Mouse (Mus musculus) CH12.LX (cell line): ENCODE measurements at regions not wholly inside any gene's neighbourhood (a gene's known extent, or its start where the extent isn't known, plus 50 kb on each side); places are given as distances from the start of the nearest gene placed in this dataset.

Experiments
- DNase-seq: peaks from one replicate; pipeline ENCODE4 v3.0.0-alpha.2; 2013; ENCODE audit errors: extremely low read depth
- H3K27ac ChIP-seq: 2 replicates; pipeline ENCODE4 v1.5.1; 2012; ENCODE audit warnings: low read depth, mild to moderate bottlenecking, control low read depth, moderate library complexity; ENCODE audit not compliant: insufficient read depth
- H3K27me3 ChIP-seq: replicated peaks from 2 replicates; pipeline ENCODE3; 2012; ENCODE audit warnings: inconsistent platforms
- H3K36me3 ChIP-seq, 2 experiments: replicated peaks in 1 of 2; 2 replicates each; pipeline versions ENCODE3 to v1.6.1; 2012; ENCODE audit warnings: inconsistent platforms in 1 of 2, low read length in 1 of 2, mild to moderate bottlenecking in 1 of 2, mixed read lengths in 1 of 2, moderate library complexity in 1 of 2; ENCODE audit not compliant: control insufficient read depth in 1 of 2, insufficient read depth in 1 of 2
- H3K4me1 ChIP-seq, 2 experiments: 2 replicates each; pipeline ENCODE4 v1.6.1; 2012; ENCODE audit warnings: inconsistent platforms in 1 of 2, moderate library complexity in 1 of 2; ENCODE audit not compliant: insufficient read depth in 2 of 2, control insufficient read depth in 1 of 2
- H3K4me2 ChIP-seq: 2 replicates; pipeline ENCODE4 v1.6.1; 2012; ENCODE audit warnings: low read depth, mild to moderate bottlenecking, control low read depth; ENCODE audit not compliant: poor library complexity, insufficient read depth, severe bottlenecking
- H3K4me3 ChIP-seq, 3 experiments: fragments of 150-350 bp in 1 of 3; sonication (generic) in 1 of 3; replicated peaks in 1 of 3; 2 replicates each; pipeline versions ENCODE3 to v1.5.1; 2011 to 2012; ENCODE audit warnings: low read depth in 2 of 3, low read length in 2 of 3, mild to moderate bottlenecking in 2 of 3, moderate library complexity in 2 of 3, control low read depth in 1 of 3, improper control_type of control experiment in 1 of 3, inconsistent platforms in 1 of 3, mixed read lengths in 1 of 3; ENCODE audit not compliant: poor library complexity in 1 of 3
- H3K79me2 ChIP-seq: replicated peaks from 2 replicates; pipeline ENCODE4 v1.6.1; 2012; ENCODE audit warnings: mild to moderate bottlenecking, moderate library complexity; ENCODE audit not compliant: control insufficient read depth, poor library complexity, insufficient read depth, severe bottlenecking; ENCODE audit errors: extremely low read depth
- H3K9ac ChIP-seq: 2 replicates; pipeline ENCODE4 v1.6.1; 2012; ENCODE audit warnings: low read depth, mild to moderate bottlenecking, control low read depth, moderate library complexity; ENCODE audit not compliant: insufficient read depth
- H3K9me3 ChIP-seq: replicated peaks from 2 replicates; pipeline ENCODE3; 2012; ENCODE audit warnings: low read length, inconsistent platforms, mixed read lengths
- CHD1 ChIP-seq: IDR thresholded peaks from 2 replicates; pipeline ENCODE4 v1.6.1; 2012; ENCODE audit warnings: low read depth, low read length, improper control_type of control experiment, inconsistent platforms
- CHD2 ChIP-seq: IDR thresholded peaks from 2 replicates; pipeline ENCODE4 v1.6.1; 2011; ENCODE audit warnings: low read length, improper control_type of control experiment
- CTCF ChIP-seq, 2 experiments: IDR thresholded peaks in 1 of 2; conservative IDR thresholded peaks in 1 of 2; 2 replicates each; pipeline ENCODE4 v1.5.1; 2011 to 2012; ENCODE audit warnings: low read depth in 2 of 2, low read length in 2 of 2, improper control_type of control experiment in 1 of 2, inconsistent platforms in 1 of 2, mild to moderate bottlenecking in 1 of 2, moderate library complexity in 1 of 2
- EP300 ChIP-seq: IDR thresholded peaks from 2 replicates; pipeline ENCODE4 v1.6.1; 2011; ENCODE audit warnings: low read length, improper control_type of control experiment
- HCFC1 ChIP-seq: IDR thresholded peaks from 2 replicates; pipeline ENCODE4 v1.6.1; 2012; ENCODE audit warnings: low read depth, mild to moderate bottlenecking, inconsistent platforms, low read length, improper control_type of control experiment
- IRF4 ChIP-seq: IDR thresholded peaks from 2 replicates; pipeline ENCODE4 v1.6.1; 2014; ENCODE audit warnings: low read depth, mild to moderate bottlenecking, inconsistent platforms, low read length, improper control_type of control experiment
- JUN ChIP-seq: IDR thresholded peaks from 2 replicates; pipeline ENCODE4 v1.6.1; 2011; ENCODE audit warnings: low read depth, mild to moderate bottlenecking, low read length, improper control_type of control experiment, moderate library complexity; ENCODE audit not compliant: insufficient read depth
- JUND ChIP-seq: conservative IDR thresholded peaks from 2 replicates; pipeline ENCODE4 v1.6.1; 2011; ENCODE audit warnings: low read depth, low read length, improper control_type of control experiment
- KAT2A ChIP-seq: IDR thresholded peaks from 2 replicates; pipeline ENCODE4 v1.6.1; 2012; ENCODE audit warnings: low read length, improper control_type of control experiment, inconsistent platforms; ENCODE audit not compliant: insufficient replicate concordance
- MAX ChIP-seq: IDR thresholded peaks from 2 replicates; pipeline ENCODE4 v1.6.1; 2011; ENCODE audit warnings: low read length, improper control_type of control experiment
- MEF2A ChIP-seq: IDR thresholded peaks from 2 replicates; pipeline ENCODE4 v1.6.1; 2014; ENCODE audit warnings: low read depth, mild to moderate bottlenecking, inconsistent platforms, low read length, improper control_type of control experiment, borderline replicate concordance
- MXI1 ChIP-seq: IDR thresholded peaks from 2 replicates; pipeline ENCODE4 v1.6.1; 2011; ENCODE audit warnings: mild to moderate bottlenecking, low read depth, low read length, improper control_type of control experiment
- PAX5 ChIP-seq: IDR thresholded peaks from 2 replicates; pipeline ENCODE4 v1.6.1; 2012; ENCODE audit warnings: low read length, inconsistent platforms, mixed read lengths
- POLR2AphosphoS2 ChIP-seq: IDR thresholded peaks from 2 replicates; pipeline ENCODE4 v1.6.1; 2011; ENCODE audit warnings: low read depth, low read length, improper control_type of control experiment
- RCOR1 ChIP-seq: conservative IDR thresholded peaks from 2 replicates; pipeline ENCODE4 v1.6.1; 2012; ENCODE audit warnings: low read depth, mild to moderate bottlenecking, inconsistent platforms, low read length, improper control_type of control experiment
- SMC3 ChIP-seq: IDR thresholded peaks from 2 replicates; pipeline ENCODE4 v1.6.1; 2011; ENCODE audit warnings: low read depth, low read length, improper control_type of control experiment
- TBP ChIP-seq: conservative IDR thresholded peaks from 2 replicates; pipeline ENCODE4 v1.6.1; 2011; ENCODE audit warnings: low read depth, low read length, improper control_type of control experiment
- UBTF ChIP-seq: IDR thresholded peaks from 2 replicates; pipeline ENCODE4 v1.6.1; 2012; ENCODE audit warnings: low read depth, mild to moderate bottlenecking, inconsistent platforms, low read length, improper control_type of control experiment, moderate library complexity
- USF2 ChIP-seq: conservative IDR thresholded peaks from 2 replicates; pipeline ENCODE4 v1.6.1; 2011; ENCODE audit warnings: low read depth, low read length, improper control_type of control experiment
- ZC3H11A ChIP-seq: IDR thresholded peaks from 2 replicates; pipeline ENCODE4 v1.6.1; 2012; ENCODE audit warnings: low read depth, mild to moderate bottlenecking, inconsistent platforms, low read length, improper control_type of control experiment
- ZKSCAN1 ChIP-seq: IDR thresholded peaks from 2 replicates; pipeline ENCODE4 v1.6.1; 2012; ENCODE audit warnings: low read depth, inconsistent platforms, low read length, improper control_type of control experiment, borderline replicate concordance
- ZMIZ1 ChIP-seq: IDR thresholded peaks from 2 replicates; pipeline ENCODE4 v1.6.1; 2012; ENCODE audit warnings: low read depth, mild to moderate bottlenecking, inconsistent platforms, low read length, improper control_type of control experiment
- ZNF384 ChIP-seq: IDR thresholded peaks from 2 replicates; pipeline ENCODE4 v1.6.1; 2012; ENCODE audit warnings: low read depth, low read length, improper control_type of control experiment, inconsistent platforms
- dilution Hi-C: fragments of 300-500 bp; cut with MboI; formaldehyde crosslinking; loops from 2 replicates; pipeline ENCODE4 v1.14.3; 2020; ENCODE audit warnings: low sequenced_read_pairs; ENCODE audit not compliant: extremely low pct_unique_long_range_greater_than_20kb, extremely low pct_ligation_motif_present
- in situ Hi-C: fragments of 300-500 bp; cut with MboI; formaldehyde crosslinking; loops from 3 replicates; pipeline ENCODE4 v1.14.3; 2019; ENCODE audit warnings: low sequenced_read_pairs, low pct_ligation_motif_present, low pct_unique_long_range_greater_than_20kb, mixed read lengths

- no peaks in the 10 kb centered on the region for H3K79me2 ChIP-seq
- DNase-seq = no peak
- no peaks in the 10 kb centered on the region for H3K36me3 ChIP-seq
- H3K4me1 ChIP-seq = no peaks in the 10 kb centered on the region
- H3K9me3 ChIP-seq = no peaks in the 10 kb centered on the region
- peaks cover 6% of the 10 kb centered on the region for H3K27me3 ChIP-seq
- no peak overlapping the region for H3K4me2 ChIP-seq
- dilution Hi-C loops (no loop called here), in situ Hi-C loops (no loop called here)
- H3K9ac ChIP-seq = no peak overlapping the region
- no peak overlapping the region for H3K4me3 ChIP-seq
- TF ChIP-seq PAX5 (no peak), USF2 (no peak), ZKSCAN1 (no peak), POLR2AphosphoS2 (no peak)
- TF ChIP-seq, all 38 proteins: peak for 0
- H3K27ac ChIP-seq = no peak overlapping the region
These were observed 420.5 kb upstream of the Camk1g start for GRCm38 (mm10) chr1:193790579-193790978.

- H3K9me3 ChIP-seq = no peaks in the 10 kb centered on the region
- in situ Hi-C loops (no loop called here), dilution Hi-C loops (no loop called here)
- no peak for DNase-seq
- TF ChIP-seq PAX5 (no peak), UBTF (no peak), ZC3H11A (no peak), JUND (no peak)
- no peak overlapping the region for H3K4me2 ChIP-seq
- H3K27ac ChIP-seq = no peak overlapping the region
- peaks cover 8% of the 10 kb centered on the region for H3K27me3 ChIP-seq
- no peaks in the 10 kb centered on the region for H3K4me1 ChIP-seq
- no peak overlapping the region for H3K9ac ChIP-seq
- H3K36me3 ChIP-seq = no peaks in the 10 kb centered on the region
- no peak overlapping the region for H3K4me3 ChIP-seq
- H3K79me2 ChIP-seq = no peaks in the 10 kb centered on the region
These were observed 418.4 kb upstream of the Camk1g start for GRCm38 (mm10) chr1:193788496-193788895.

- Histone ChIP-seq H3K4me1 (no peaks in the 10 kb centered on the region), H3K4me3 (no peak overlapping the region), H3K79me2 (no peaks in the 10 kb centered on the region), H3K27me3 (peaks cover 8% of the 10 kb centered on the region), H3K27ac (no peak overlapping the region), H3K9ac (no peak overlapping the region), H3K36me3 (no peaks in the 10 kb centered on the region), H3K9me3 (no peaks in the 10 kb centered on the region), H3K4me2 (no peak overlapping the region)
- in situ Hi-C loops (no loop called here), dilution Hi-C loops (no loop called here)
- no peak for DNase-seq
- no peak for TF ChIP-seq CHD1
- no peak for TF ChIP-seq ZNF384
- no peak for TF ChIP-seq KAT2A
- no peak for TF ChIP-seq MEF2A
- no peak for TF ChIP-seq MAX
- TF ChIP-seq CTCF (conservative IDR thresholded peaks at IDR 0.05 in 1 of 2, IDR thresholded peaks at IDR 0.05 in 1 of 2; ENCODE audit: low read depth in 2 of 2, low read length in 2 of 2) = no peak
- TF ChIP-seq EP300 = no peak
- no peak for TF ChIP-seq UBTF
- TF ChIP-seq HCFC1 = no peak
- TF ChIP-seq SMC3 = no peak
- no peak for TF ChIP-seq MXI1
- no peak for TF ChIP-seq IRF4
- TF ChIP-seq ZMIZ1 = no peak
- no peak for TF ChIP-seq CHD2
- TF ChIP-seq TBP = no peak
- no peak for TF ChIP-seq RCOR1
- TF ChIP-seq JUN = no peak
These were observed 417.3 kb upstream of the Camk1g start for GRCm38 (mm10) chr1:193787417-193787816.
